Mouse (Mus musculus): Measurements from ENCODE around the gene Mecom.

DNA sequence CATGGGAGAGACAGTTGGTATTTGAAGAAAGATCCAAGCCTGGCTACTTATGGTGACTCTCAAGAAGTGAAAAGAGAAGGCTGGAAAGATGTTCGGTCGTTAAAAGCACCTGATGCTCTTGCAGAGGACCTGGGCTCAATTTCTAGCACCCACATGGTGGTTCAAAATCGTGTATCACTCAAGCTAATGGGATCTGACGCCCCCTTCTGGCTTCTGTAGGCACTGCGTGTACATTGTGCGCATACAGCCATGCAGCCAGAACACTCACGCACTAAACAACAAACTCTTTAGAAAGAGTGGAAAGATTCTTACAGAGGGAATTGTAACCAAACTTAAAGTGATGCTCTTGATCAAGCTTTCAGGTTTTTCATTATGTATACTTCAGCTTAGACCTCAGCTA is 550.7 kb downstream of the Mecom start:
- TF ChIP-seq POLR2A (IDR thresholded peaks at IDR 0.05; ENCODE audit: insufficient read length, low read depth) (no peak), MYOG (IDR thresholded peaks at IDR 0.05; ENCODE audit: control insufficient read depth in 1 of 3, insufficient read depth in 1 of 3, insufficient read length in 2 of 3, low read depth in 2 of 3) (no peak), POLR2AphosphoS2 (IDR thresholded peaks at IDR 0.05; ENCODE audit: insufficient read length, low read depth) (no peak), CEBPB (IDR thresholded peaks at IDR 0.05; ENCODE audit: insufficient read depth, poor library complexity, severe bottlenecking) (no peak)
